19 mouse cellular contexts compared by ENCODE assay signal in the genomic region with DNA sequence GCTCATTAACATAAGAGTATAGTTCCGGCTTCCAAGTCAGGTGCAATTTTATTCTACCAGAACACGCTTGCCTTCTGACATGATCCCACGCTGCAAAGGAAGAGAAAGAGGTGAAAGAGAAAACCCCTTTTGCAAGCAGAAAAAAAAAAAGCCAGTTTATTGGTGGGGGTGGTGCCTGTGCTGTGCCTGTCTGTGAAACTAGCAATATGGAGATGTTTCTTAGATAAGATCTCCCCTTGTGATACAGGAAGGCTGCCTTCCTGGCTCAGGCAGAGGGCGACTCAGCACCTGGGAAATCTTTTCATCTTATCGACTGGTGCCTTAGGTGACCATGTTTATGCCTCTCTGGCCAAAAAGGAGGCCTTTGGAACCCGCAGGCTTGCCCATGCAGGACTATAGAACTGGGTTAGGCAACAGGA.
DNase-seq lines count a peak whose midpoint lies in the region; ATAC-seq lines count a peak whose summit lies in the region.
"Had no signal": no experiment of that assay in that cellular context is flagged by ENCODE, and none has a peak within 500 bp of the region (broad histone marks: within the 10 kb centered on the region; RNA-seq: fewer than 3 reads in every experiment).

No protein-coding gene starts in this region.

- no peak overlapping the region for H3K4me3 ChIP-seq in forebrain, embryonic 10.5 days
- no peak overlapping the region for H3K4me3 ChIP-seq in forebrain, embryonic 16.5 days (replicated peaks; ENCODE audit: low read length)
- no peak overlapping the region for H3K4me3 ChIP-seq in hindbrain, embryonic 12.5 days
- H3K4me3 ChIP-seq: embryonic facial prominence, embryonic 10.5 days; erythroblast, embryonic 14.5 days; neural tube, embryonic 15.5 days had no signal

- 0 out of 2 replicates have a peak overlapping the region, but pooled peaks have one; percentile 40 for H3K27ac ChIP-seq in forebrain, embryonic 10.5 days
- H3K27ac ChIP-seq in forebrain, embryonic 16.5 days (ENCODE audit: low read length): no peak overlapping the region
- H3K27ac ChIP-seq in hindbrain, embryonic 12.5 days: no peak overlapping the region
- H3K27ac ChIP-seq: embryonic facial prominence, embryonic 10.5 days; hindbrain, embryonic 14.5 days; neural tube, embryonic 15.5 days had no signal

- H3K9me3 ChIP-seq in forebrain, embryonic 10.5 days: no peaks in the 10 kb centered on the region
- no peaks in the 10 kb centered on the region for H3K9me3 ChIP-seq in forebrain, embryonic 16.5 days (ENCODE audit: control insufficient read depth, low read length)
- H3K9me3 ChIP-seq in hindbrain, embryonic 12.5 days (replicated peaks): no peaks in the 10 kb centered on the region
- H3K9me3 ChIP-seq: embryonic facial prominence, embryonic 10.5 days had no signal

- no peak overlapping the region for H3K9ac ChIP-seq in forebrain, embryonic 16.5 days (replicated peaks; ENCODE audit: low read depth, low read length)
- H3K9ac ChIP-seq in hindbrain, embryonic 12.5 days: no peak overlapping the region
- H3K9ac ChIP-seq: hindbrain, embryonic 14.5 days; lung, embryonic 14.5 days; neural tube, embryonic 15.5 days had no signal

- WGBS in forebrain, embryonic 10.5 days: 28% methylated on average over 6 of the region's 6 CpGs
- 31% methylated on average over 6 of the region's 6 CpGs for WGBS in forebrain, embryonic 16.5 days
- WGBS in hindbrain, embryonic 12.5 days: 25% methylated on average over 6 of the region's 6 CpGs

- no peaks in the 10 kb centered on the region for H3K27me3 ChIP-seq in forebrain, embryonic 10.5 days (ENCODE audit: poor library complexity, severe bottlenecking)
- no peaks in the 10 kb centered on the region for H3K27me3 ChIP-seq in forebrain, embryonic 16.5 days (replicated peaks; ENCODE audit: control insufficient read depth, insufficient read depth, low read length)
- H3K27me3 ChIP-seq in hindbrain, embryonic 12.5 days: 0 out of 2 replicates have a peak, but pooled peaks cover 3% of the 10 kb centered on the region
- H3K27me3 ChIP-seq: neural tube, embryonic 15.5 days had no signal

- no peak for DNase-seq in forebrain, embryonic 10.5 days (ENCODE audit: extremely low spot score, low spot score)
- peak; percentile 4 to 35 for DNase-seq in urinary bladder, postnatal 36 days (ENCODE audit: low spot score in 2 of 2)
- DNase-seq in urinary bladder, adult 2 months (ENCODE audit: low spot score): no peak
- peak; percentile 61 for DNase-seq in naive thymus-derived CD4-positive, alpha-beta T cell, adult 2 months (ENCODE audit: low read depth)
- no peak for DNase-seq in frontal cortex, postnatal 36 days (ENCODE audit: low spot score in 2 of 2)
- no peak for DNase-seq in gastrocnemius, adult 18-20 months (ENCODE audit: low spot score)
- DNase-seq: adrenal gland, postnatal 14 days; cerebellum, postnatal 36 days; heart, adult 18-20 months; kidney, adult 18-20 months; kidney, postnatal 25 days; layer of hippocampus, adult 9-11 months; lung, embryonic 14.5 days had no signal

- peaks cover 14% of the 10 kb centered on the region for H3K4me1 ChIP-seq in forebrain, embryonic 10.5 days
- H3K4me1 ChIP-seq in forebrain, embryonic 16.5 days (replicated peaks; ENCODE audit: control insufficient read depth, insufficient read depth, low read length): 0 out of 2 replicates have a peak, but pooled peaks cover 5% of the 10 kb centered on the region
- peaks cover 4% of the 10 kb centered on the region; the same call in 1 of the 2 replicates for H3K4me1 ChIP-seq in hindbrain, embryonic 12.5 days

- ATAC-seq in forebrain, embryonic 16.5 days: no peak
- no peak for ATAC-seq in hindbrain, embryonic 12.5 days (ENCODE audit: low FRiP score)

- no peaks in the 10 kb centered on the region for H3K36me3 ChIP-seq in forebrain, embryonic 10.5 days (replicated peaks)
- no peaks in the 10 kb centered on the region for H3K36me3 ChIP-seq in forebrain, embryonic 16.5 days (ENCODE audit: control insufficient read depth, insufficient read depth)
- H3K36me3 ChIP-seq in hindbrain, embryonic 12.5 days: no peaks in the 10 kb centered on the region
- H3K36me3 ChIP-seq: embryonic facial prominence, embryonic 10.5 days; neural tube, embryonic 15.5 days had no signal

- no peak overlapping the region for H3K4me2 ChIP-seq in forebrain, embryonic 16.5 days (ENCODE audit: low read length)
- H3K4me2 ChIP-seq in hindbrain, embryonic 12.5 days (replicated peaks): no peak overlapping the region
- H3K4me2 ChIP-seq: hindbrain, embryonic 14.5 days; lung, embryonic 14.5 days; neural tube, embryonic 15.5 days had no signal

Comparison
In these comparisons a context has a peak if more than half of its experiments do, and no peak if none do; other contexts are left out.
1. DNase-seq: peak in urinary bladder, postnatal 36 days (2 of 2) and naive thymus-derived CD4-positive, alpha-beta T cell, adult 2 months (single experiment); none in forebrain, embryonic 10.5 days (single experiment), urinary bladder, adult 2 months (single experiment), frontal cortex, postnatal 36 days (0 of 2) and gastrocnemius, adult 18-20 months (single experiment).